Mouse (Mus musculus) kidney, adult 9 months (tissue): ENCODE results near the gene Ankrd55.

ENCODE experiments used
- DNase-seq: peaks from one replicate; pipeline ENCODE4 v3.0.0; 2022

Ankrd55 gene

DNA sequence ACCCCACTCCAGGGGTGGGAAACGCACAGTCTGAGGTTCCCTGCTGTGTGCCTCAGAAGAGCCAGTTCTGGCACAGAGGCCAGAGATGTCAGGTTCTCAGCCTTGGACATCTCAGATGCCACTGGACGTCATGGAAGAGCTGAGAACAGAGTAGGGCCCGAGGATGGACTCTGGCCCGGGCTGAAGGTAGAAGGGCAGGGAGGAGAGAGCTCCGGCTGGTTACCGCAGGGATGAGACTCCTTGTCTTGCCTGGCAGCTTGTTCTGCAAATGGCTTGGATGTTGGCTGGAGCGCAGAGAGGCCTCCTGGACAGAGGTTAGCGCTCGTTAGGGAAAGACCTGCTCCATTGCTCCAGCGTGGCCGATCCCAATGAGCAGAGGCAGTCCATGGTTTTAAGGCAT, 57.8 kb downstream of the Ankrd55 start:
- peak; percentile 55 for DNase-seq

- no peak for DNase-seq
Measured at GRCm38 (mm10) chr13:112346659-112347142, 58.5 kb downstream of the Ankrd55 start.

- peak; percentile 50 for DNase-seq
Measured at GRCm38 (mm10) chr13:112348250-112348649, 60.0 kb downstream of the Ankrd55 start.

- DNase-seq: no peak
Measured at GRCm38 (mm10) chr13:112348896-112349484, 60.7 kb downstream of the Ankrd55 start.

DNA sequence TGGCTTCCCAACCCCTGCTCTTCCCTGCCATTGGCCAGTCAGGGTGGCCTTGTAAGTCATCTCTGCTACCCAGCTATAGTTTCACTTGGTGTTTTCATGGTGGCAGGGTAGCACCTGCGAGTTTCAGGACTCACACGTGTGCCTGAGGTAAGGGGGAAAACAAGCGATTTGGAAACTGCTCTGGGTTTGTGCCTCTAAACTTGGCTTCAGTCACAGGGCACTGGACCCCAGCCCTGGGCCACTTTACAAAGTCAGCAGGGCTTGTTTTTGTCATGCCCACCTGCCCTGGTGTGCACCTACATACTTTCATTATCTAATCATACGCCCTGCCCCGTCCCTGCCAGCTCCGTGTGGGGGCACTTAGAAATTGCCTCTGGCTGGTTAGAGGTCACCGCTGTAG, 61.2 kb downstream of the Ankrd55 start:
- DNase-seq: no peak

DNA sequence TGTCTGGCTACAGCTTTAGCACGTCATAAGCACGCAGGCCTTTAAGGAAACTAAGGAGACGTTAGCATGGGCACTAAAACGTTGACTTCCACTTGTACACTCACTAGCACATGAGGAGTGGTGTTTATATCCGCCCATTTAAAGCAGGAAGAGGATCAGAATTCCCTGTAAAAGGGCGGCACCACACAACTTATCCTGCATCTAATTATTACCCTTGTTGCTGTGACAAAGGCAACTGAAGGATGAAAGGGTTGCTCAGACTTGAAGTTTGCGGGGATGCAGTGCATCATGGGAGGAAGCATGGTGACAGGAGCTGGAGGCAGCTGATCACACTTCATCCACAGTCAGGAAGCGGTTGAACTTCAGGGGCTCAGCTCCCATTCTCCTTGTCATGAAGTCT, 63.7 kb downstream of the Ankrd55 start:
- no peak for DNase-seq

DNA sequence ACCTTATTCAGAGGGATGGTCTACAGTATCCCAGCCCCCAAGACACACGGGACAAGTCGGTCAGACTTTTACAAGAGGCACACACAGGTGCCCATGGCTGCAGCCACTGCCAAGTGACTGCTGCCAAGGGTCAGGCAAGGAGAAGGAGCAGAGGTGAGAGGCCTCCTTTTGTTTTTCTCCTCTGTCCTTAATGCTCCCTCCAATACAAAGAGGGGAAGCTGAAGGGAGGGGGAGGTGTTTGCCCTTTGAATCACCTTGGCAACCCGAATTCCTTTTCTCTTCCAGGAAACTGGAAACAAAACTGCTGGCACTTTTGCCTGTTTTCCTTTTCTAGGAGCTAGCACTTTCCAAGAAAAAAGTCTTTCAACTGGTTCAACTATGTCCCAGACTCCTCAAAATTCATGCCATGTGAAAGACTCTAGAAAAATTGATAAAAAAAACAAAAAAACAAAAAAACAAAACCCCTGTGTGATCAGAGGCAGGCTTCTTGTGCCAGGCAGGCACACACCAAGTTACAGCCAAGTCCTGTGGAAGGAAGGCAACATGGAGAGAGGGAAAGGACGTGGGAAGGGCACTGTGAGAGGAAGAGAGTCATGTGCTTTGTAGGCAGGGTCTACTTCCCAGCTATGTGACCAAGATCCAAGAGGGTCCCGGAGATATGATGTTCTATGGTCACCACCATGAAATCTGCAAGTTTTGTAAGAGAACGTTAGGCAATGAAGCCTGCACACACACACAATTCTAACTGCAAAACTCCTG, 66.0 kb downstream of the Ankrd55 start:
- DNase-seq: peak; percentile 40

- no peak for DNase-seq
Measured at GRCm38 (mm10) chr13:112354958-112355357, 66.7 kb downstream of the Ankrd55 start.

DNA sequence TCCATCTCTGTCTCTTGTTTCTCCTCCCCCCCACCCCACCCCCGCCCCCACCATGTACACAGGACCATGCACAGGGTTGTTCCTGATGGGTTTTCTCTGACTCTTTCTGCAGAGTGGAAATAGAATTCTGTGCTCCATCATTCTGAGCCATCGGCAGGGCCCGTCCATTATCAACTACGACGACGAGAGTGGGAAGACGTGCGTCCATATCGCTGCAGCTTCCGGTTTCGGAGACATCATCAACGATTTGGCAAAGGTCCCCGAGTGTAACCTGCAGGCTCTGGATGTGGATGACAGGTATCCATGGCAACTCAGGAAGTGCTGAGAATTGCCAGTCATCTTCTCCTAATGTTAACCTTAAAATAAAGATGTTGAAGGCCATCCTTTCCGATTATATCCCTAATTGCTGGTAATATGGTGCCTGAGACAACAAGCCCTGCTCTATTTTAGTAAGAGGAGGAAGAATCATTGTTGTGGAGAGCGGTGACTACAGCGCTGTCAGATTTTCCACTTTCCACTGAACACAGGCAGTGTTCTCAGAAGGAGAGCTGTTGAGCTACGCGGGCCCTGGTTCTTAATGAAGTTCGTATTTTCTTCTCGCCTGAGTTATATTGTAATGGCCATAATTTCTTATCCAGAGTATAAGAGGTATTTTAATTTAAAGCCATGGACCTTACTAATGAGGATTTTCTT, 67.7 kb downstream of the Ankrd55 start:
- no peak for DNase-seq

- DNase-seq: no peak
Measured at GRCm38 (mm10) chr13:112361575-112361974, 73.3 kb downstream of the Ankrd55 start.

- no peak for DNase-seq
Measured at GRCm38 (mm10) chr13:112363218-112363617, 75.0 kb downstream of the Ankrd55 start.

DNA sequence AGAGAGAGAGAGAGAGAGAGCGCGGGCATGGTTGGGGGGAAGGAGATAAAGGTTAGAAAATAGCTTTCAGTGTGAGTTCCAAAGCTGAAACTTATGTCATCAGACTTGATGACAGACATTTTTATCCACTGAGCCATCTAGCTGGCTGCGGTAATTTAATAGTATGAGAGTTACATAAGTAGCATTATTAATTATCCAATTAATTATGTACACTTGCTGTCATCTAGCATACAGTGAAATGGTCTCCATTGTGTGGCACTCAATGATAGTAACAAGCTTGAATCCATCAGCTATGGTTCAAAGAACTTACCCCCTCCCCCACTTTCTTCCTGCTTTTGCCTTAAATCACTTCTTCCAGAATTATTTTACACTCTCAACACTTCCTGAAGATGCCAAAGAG, 75.5 kb downstream of the Ankrd55 start:
- DNase-seq: no peak

DNA sequence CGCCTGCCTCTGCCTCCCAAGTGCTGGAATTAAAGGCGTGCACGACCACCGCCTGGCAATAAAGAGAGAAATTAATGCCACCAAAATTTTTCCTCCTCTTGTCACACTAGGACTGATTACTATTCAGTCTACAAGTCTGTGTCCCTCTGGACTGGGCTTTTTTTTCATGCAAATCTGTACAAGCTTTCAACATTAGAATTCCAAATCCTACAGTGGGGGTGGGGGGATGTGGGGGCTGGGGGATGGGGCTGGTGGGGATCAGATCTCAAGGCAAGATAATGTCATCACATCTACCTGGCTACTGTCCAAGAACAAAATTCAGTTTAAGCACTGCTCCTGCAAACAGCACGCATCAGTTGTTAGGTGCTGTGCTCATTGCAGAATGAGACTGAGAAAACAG, 76.4 kb downstream of the Ankrd55 start:
- DNase-seq: no peak

- DNase-seq: no peak
Measured at GRCm38 (mm10) chr13:112365303-112365702, 77.1 kb downstream of the Ankrd55 start.

DNA sequence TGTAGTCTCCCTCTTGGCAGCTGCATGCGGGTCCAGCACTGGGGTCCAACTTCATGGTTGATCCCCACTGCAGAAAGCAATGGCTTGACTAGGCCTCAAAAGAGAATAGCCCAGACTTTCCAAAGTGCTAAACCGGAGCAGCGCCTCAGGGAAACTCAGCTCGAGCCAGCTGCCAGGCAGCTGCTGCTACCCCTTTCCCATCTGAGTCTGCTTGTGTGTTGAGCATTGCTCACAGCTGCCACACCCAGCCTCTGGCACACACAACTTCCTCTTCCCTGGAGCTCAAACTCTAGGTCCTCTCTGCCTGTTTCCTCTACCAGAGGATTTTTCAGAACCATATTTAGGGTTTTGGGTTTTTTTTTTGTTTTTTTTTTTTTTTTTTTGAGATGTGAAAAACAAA, 77.5 kb downstream of the Ankrd55 start:
- DNase-seq: no peak

- DNase-seq: no peak
Measured at GRCm38 (mm10) chr13:112366321-112367029, 78.2 kb downstream of the Ankrd55 start.

- DNase-seq: no peak
Measured at GRCm38 (mm10) chr13:112371729-112372128, 83.5 kb downstream of the Ankrd55 start.

DNA sequence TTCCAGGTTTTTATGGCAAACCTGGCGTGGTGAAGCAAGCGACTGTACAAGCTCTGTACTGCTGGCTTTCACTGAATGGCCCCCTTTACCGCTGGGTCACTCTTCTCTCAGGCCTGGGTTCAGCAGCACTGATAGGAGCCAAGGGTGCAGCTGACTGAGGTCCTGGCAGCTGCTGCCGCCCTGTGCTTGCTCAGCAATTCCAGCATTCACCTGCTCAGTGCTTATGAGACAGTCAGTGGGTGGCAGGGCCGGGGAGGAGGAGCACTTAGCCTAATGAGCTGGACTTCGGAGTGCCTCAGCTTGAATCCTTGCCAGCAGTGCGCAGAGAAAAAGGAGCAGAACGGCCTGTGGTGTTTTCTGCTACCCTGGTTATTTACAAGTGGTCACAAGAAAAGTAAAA, 87.5 kb downstream of the Ankrd55 start:
- peak; percentile 93 for DNase-seq

DNA sequence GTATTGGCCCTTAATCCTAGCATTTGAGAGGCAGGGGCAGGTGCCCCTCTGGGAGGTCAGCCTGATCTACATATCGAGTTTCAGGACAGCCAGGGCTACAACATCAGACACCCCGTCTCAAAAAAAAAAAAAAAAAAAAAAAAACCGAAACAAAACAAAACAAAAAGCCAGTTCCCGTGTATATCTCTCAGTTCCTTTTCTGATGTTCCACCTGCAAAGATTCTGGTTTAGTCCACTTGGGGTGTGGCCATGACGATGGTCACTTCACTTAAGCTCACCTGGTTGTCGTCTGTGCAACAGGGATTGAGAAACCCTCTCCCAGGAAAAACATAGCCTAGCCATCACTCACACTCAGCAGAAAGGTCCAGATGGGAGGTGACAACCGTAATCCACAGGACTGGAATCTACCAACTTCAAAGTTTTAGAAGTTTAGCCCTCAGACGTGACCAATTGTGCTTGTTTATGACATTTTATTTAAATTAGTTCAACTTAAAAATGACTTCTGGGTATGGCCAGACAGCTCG, 90.6 kb downstream of the Ankrd55 start:
- no peak for DNase-seq

GRCm38 (mm10) chr13:112381476-112381875, 93.2 kb downstream of the Ankrd55 start:
- DNase-seq: no peak

DNA sequence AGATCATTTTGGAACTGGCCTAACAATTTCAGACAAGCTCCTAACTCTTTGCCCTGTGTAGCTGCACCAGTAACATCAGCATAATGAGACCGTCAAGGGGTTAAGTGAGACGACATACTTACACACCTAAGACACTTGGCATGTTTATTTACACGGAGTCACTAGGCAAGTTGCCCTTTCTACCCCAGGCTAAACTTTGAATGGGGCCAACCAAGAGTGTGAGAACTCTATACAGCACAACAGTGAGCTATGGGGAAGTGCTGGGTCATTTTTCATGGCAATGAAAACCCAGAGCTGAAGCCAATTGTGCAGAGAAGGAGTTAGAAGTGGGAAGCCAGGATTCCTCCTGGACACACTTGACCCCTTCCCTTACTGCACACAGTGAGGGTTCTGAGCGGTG, 94.2 kb downstream of the Ankrd55 start:
- DNase-seq: no peak

- no peak for DNase-seq
Measured at GRCm38 (mm10) chr13:112382956-112383355, 94.7 kb downstream of the Ankrd55 start.
